Mouse (Mus musculus) bone marrow macrophage, adult 2 months (primary cell): ENCODE data around the gene Zfp609.

Source experiments
- CTCF ChIP-seq: IDR thresholded peaks from 2 replicates; pipeline ENCODE4 v1.5.1; 2012; ENCODE audit warnings: low read depth, mild to moderate bottlenecking, low read length, moderate library complexity
- POLR2A ChIP-seq: IDR thresholded peaks from 2 replicates; pipeline ENCODE4 v1.6.1; 2012; ENCODE audit warnings: mild to moderate bottlenecking, low read depth, low read length, borderline replicate concordance

DNA sequence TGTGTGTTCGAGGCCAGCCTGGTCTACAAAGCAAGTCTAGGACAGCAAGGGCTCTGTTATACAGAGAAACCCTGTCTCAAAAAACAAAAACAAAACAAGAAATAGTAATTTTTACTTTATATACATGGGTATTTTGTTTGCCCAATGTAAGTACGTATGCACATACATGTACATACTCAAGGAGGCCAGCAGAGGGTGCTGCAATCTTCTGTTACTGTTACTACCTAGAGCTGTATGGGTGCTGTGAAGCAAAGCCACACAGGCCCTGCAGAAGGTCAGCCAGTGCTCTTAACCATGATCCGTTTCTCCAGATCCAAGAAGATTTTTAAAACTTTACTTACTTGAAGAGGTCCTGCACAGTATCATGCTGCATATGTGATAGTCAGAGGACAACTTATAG lies 74.7 kb downstream of the Zfp609 start:
- peak; percentile 28; the same call in 1 of the 2 replicates for TF ChIP-seq CTCF
- TF ChIP-seq POLR2A = no peak
